Mouse (Mus musculus): ENCODE measurements around the gene Caln1. TPM values are rescaled to one million over a fixed set of nuclear protein-coding genes. Genes with fewer than 3 reads are reported as not detected.
"Not testable (repeated sequence)": the region's sequence is repeated elsewhere in the genome, so short reads cannot be mapped to it uniquely, and the experiment has no call there.

Caln1 gene
- polyA plus RNA-seq, 1 experiment from 2014 or later: 2.0 TPM

- Histone ChIP-seq H3K27ac (no peak overlapping the region), H3K9ac (no peak overlapping the region), H3K27me3 (no peaks in the 10 kb centered on the region), H3K36me3 (ENCODE audit: poor library complexity, severe bottlenecking) (no peaks in the 10 kb centered on the region), H3K9me3 (replicated peaks) (no peaks in the 10 kb centered on the region), H3K4me2 (no peak overlapping the region), H3K4me1 (no peaks in the 10 kb centered on the region), H3K4me3 (no peak overlapping the region)
- no peak for ATAC-seq
- WGBS: 88% methylated on average over 2 of the region's 2 CpGs
These were observed 208.3 kb downstream of the Caln1 start for GRCm38 (mm10) chr5:130577581-130577980.

GRCm38 (mm10) chr5:130584042-130584441 is 214.8 kb downstream of the Caln1 start:
- Histone ChIP-seq H3K9ac (no peak overlapping the region), H3K4me1 (no peaks in the 10 kb centered on the region), H3K27ac (no peak overlapping the region), H3K9me3 (replicated peaks) (no peaks in the 10 kb centered on the region), H3K4me3 (no peak overlapping the region), H3K4me2 (no peak overlapping the region), H3K36me3 (ENCODE audit: poor library complexity, severe bottlenecking) (no peaks in the 10 kb centered on the region), H3K27me3 (no peaks in the 10 kb centered on the region)
- 84% methylated on average over 3 of the region's 3 CpGs for WGBS
- ATAC-seq: no peak

- H3K9me3 ChIP-seq (replicated peaks): peaks cover 6% of the 10 kb centered on the region; the same call in 1 of the 2 replicates
- no peak overlapping the region for H3K9ac ChIP-seq
- no peak overlapping the region for H3K4me2 ChIP-seq
- 87% methylated on average over 4 of the region's 4 CpGs for WGBS
- no peak for ATAC-seq
- no peaks in the 10 kb centered on the region for H3K4me1 ChIP-seq
- no peaks in the 10 kb centered on the region for H3K36me3 ChIP-seq (ENCODE audit: poor library complexity, severe bottlenecking)
- no peak overlapping the region for H3K27ac ChIP-seq
- no peaks in the 10 kb centered on the region for H3K27me3 ChIP-seq
- H3K4me3 ChIP-seq: no peak overlapping the region
These were observed 217.0 kb downstream of the Caln1 start for GRCm38 (mm10) chr5:130586257-130586656.

- WGBS: 8% methylated on average over 6 of the region's 6 CpGs
- H3K27me3 ChIP-seq: peaks cover 8% of the 10 kb centered on the region
- peaks cover 6% of the 10 kb centered on the region; the same call in 1 of the 2 replicates for H3K4me1 ChIP-seq
- ATAC-seq: no peak
- peaks cover 3% of the 10 kb centered on the region; the same call in 1 of the 2 replicates for H3K9me3 ChIP-seq (replicated peaks)
- no peak overlapping the region for H3K27ac ChIP-seq
- no peak overlapping the region for H3K4me2 ChIP-seq
- H3K36me3 ChIP-seq (ENCODE audit: poor library complexity, severe bottlenecking): no peaks in the 10 kb centered on the region
- H3K4me3 ChIP-seq: no peak overlapping the region
- H3K9ac ChIP-seq: no peak overlapping the region
These were observed 227.3 kb downstream of the Caln1 start for GRCm38 (mm10) chr5:130596541-130596940.

GRCm38 (mm10) chr5:130613657-130614056 is 244.4 kb downstream of the Caln1 start:
- H3K27me3 ChIP-seq: no peaks in the 10 kb centered on the region
- WGBS: 81% methylated on average over 3 of the region's 3 CpGs
- no peak overlapping the region for H3K9ac ChIP-seq
- H3K4me2 ChIP-seq: no peak overlapping the region
- no peaks in the 10 kb centered on the region for H3K36me3 ChIP-seq (ENCODE audit: poor library complexity, severe bottlenecking)
- H3K27ac ChIP-seq: no peak overlapping the region
- ATAC-seq: no peak
- H3K9me3 ChIP-seq (replicated peaks): no peaks in the 10 kb centered on the region
- no peak overlapping the region for H3K4me3 ChIP-seq
- H3K4me1 ChIP-seq: no peaks in the 10 kb centered on the region

- Histone ChIP-seq H3K9me3 (replicated peaks) (peaks cover 3% of the 10 kb centered on the region; the same call in 1 of the 2 replicates), H3K36me3 (ENCODE audit: poor library complexity, severe bottlenecking) (no peaks in the 10 kb centered on the region), H3K9ac (no peak overlapping the region), H3K4me2 (no peak overlapping the region), H3K27me3 (no peaks in the 10 kb centered on the region), H3K4me3 (no peak overlapping the region), H3K27ac (no peak overlapping the region), H3K4me1 (no peaks in the 10 kb centered on the region)
- no peak for ATAC-seq
- 81% methylated on average over 3 of the region's 3 CpGs for WGBS
These were observed 245.0 kb downstream of the Caln1 start for GRCm38 (mm10) chr5:130614209-130614608.

GRCm38 (mm10) chr5:130620060-130620459 is 250.8 kb downstream of the Caln1 start:
- Histone ChIP-seq H3K27ac (no peak overlapping the region), H3K9me3 (replicated peaks) (peaks cover 8% of the 10 kb centered on the region), H3K9ac (no peak overlapping the region), H3K27me3 (no peaks in the 10 kb centered on the region), H3K4me1 (no peaks in the 10 kb centered on the region), H3K4me2 (no peak overlapping the region), H3K4me3 (no peak overlapping the region), H3K36me3 (ENCODE audit: poor library complexity, severe bottlenecking) (no peaks in the 10 kb centered on the region)
- ATAC-seq: no peak
- 82% methylated on average over 7 of the region's 7 CpGs for WGBS

- WGBS: 56% methylated on average over 5 of the region's 5 CpGs
- Histone ChIP-seq H3K27me3 (no peaks in the 10 kb centered on the region), H3K9me3 (replicated peaks) (peaks cover 8% of the 10 kb centered on the region), H3K27ac (no peak overlapping the region), H3K4me3 (no peak overlapping the region), H3K4me1 (peaks cover 5% of the 10 kb centered on the region), H3K4me2 (no peak overlapping the region), H3K9ac (no peak overlapping the region), H3K36me3 (ENCODE audit: poor library complexity, severe bottlenecking) (no peaks in the 10 kb centered on the region)
- peak; percentile 62; the same call in 1 of the 2 replicates for ATAC-seq
These were observed 254.0 kb downstream of the Caln1 start for GRCm38 (mm10) chr5:130623206-130623605.

GRCm38 (mm10) chr5:130627800-130628199 is 258.5 kb downstream of the Caln1 start:
- Histone ChIP-seq H3K36me3 (ENCODE audit: poor library complexity, severe bottlenecking) (no peaks in the 10 kb centered on the region), H3K4me1 (peaks cover 7% of the 10 kb centered on the region), H3K27ac (no peak overlapping the region), H3K9ac (no peak overlapping the region), H3K9me3 (replicated peaks) (no peaks in the 10 kb centered on the region), H3K4me3 (no peak overlapping the region), H3K4me2 (no peak overlapping the region), H3K27me3 (no peaks in the 10 kb centered on the region)
- WGBS: 91% methylated on average over 2 of the region's 2 CpGs
- ATAC-seq: 0 out of 2 replicates have a peak, but pooled peaks have one; percentile 24

GRCm38 (mm10) chr5:130635397-130635796 is 266.1 kb downstream of the Caln1 start:
- no peak for ATAC-seq
- 26% methylated on average over 2 of the region's 2 CpGs for WGBS

GRCm38 (mm10) chr5:130641881-130642280 is 272.6 kb downstream of the Caln1 start:
- Histone ChIP-seq H3K4me2 (no peak overlapping the region), H3K36me3 (ENCODE audit: poor library complexity, severe bottlenecking) (no peaks in the 10 kb centered on the region), H3K27ac (no peak overlapping the region), H3K9ac (no peak overlapping the region), H3K9me3 (replicated peaks) (no peaks in the 10 kb centered on the region), H3K4me3 (no peak overlapping the region), H3K27me3 (no peaks in the 10 kb centered on the region), H3K4me1 (no peaks in the 10 kb centered on the region)
- WGBS: 92% methylated on average over 2 of the region's 2 CpGs
- no peak for ATAC-seq

More at GRCm38 (mm10) chr5:130635397-130635796, 266.1 kb downstream of the Caln1 start:
- no peaks in the 10 kb centered on the region for H3K4me1 ChIP-seq
- no peaks in the 10 kb centered on the region for H3K9me3 ChIP-seq (replicated peaks)
- no peak overlapping the region for H3K4me2 ChIP-seq
- no peaks in the 10 kb centered on the region for H3K36me3 ChIP-seq (ENCODE audit: poor library complexity, severe bottlenecking)
- no peak overlapping the region for H3K4me3 ChIP-seq
- no peaks in the 10 kb centered on the region for H3K27me3 ChIP-seq
- H3K9ac ChIP-seq: no peak overlapping the region
- H3K27ac ChIP-seq: no peak overlapping the region

- H3K9me3 ChIP-seq (replicated peaks); H3K27me3 ChIP-seq; H3K4me2 ChIP-seq; ATAC-seq; H3K4me3 ChIP-seq; H3K4me1 ChIP-seq; H3K27ac ChIP-seq; H3K9ac ChIP-seq; H3K36me3 ChIP-seq (ENCODE audit: poor library complexity, severe bottlenecking): not testable (repeated sequence)
- 87% methylated on average over 2 of the region's 2 CpGs for WGBS
These were observed 276.9 kb downstream of the Caln1 start for GRCm38 (mm10) chr5:130646126-130646525.

GRCm38 (mm10) chr5:130658141-130658540 is 288.9 kb downstream of the Caln1 start:
- H3K4me2 ChIP-seq: no peak overlapping the region
- H3K9me3 ChIP-seq (replicated peaks): no peaks in the 10 kb centered on the region

More at GRCm38 (mm10) chr5:130658141-130658540, 288.9 kb downstream of the Caln1 start:
- Histone ChIP-seq H3K27me3 (no peaks in the 10 kb centered on the region), H3K9ac (no peak overlapping the region), H3K4me3 (no peak overlapping the region), H3K36me3 (ENCODE audit: poor library complexity, severe bottlenecking) (no peaks in the 10 kb centered on the region), H3K4me1 (no peaks in the 10 kb centered on the region), H3K27ac (no peak overlapping the region)
- no peak for ATAC-seq
- WGBS: 68% methylated on average over 3 of the region's 3 CpGs
